Mouse (Mus musculus) G1E (cell line): ENCODE results near the gene Pold3. TPM values are rescaled to one million over a fixed set of nuclear protein-coding genes. Genes with fewer than 3 reads are reported as not detected.

Experiments
- ATAC-seq: 2 replicates; pipeline ENCODE4 v1.8.0; 2016; ENCODE audit warnings: mild to moderate bottlenecking; ENCODE audit not compliant: insufficient number of reproducible peaks, poor library complexity, low FRiP score, severe bottlenecking; ENCODE audit errors: extremely low read depth
- DNase-seq: peaks from one replicate; pipeline ENCODE4 v3.0.0; 2012; ENCODE audit warnings: low spot score
- H3K27me3 ChIP-seq: 2 replicates; pipeline ENCODE4 v1.6.1; 2012; ENCODE audit warnings: mild to moderate bottlenecking, low read length, inconsistent platforms; ENCODE audit not compliant: insufficient read depth
- H3K36me3 ChIP-seq: replicated peaks from 2 replicates; pipeline ENCODE3; 2012; ENCODE audit warnings: mild to moderate bottlenecking, inconsistent platforms
- H3K4me1 ChIP-seq: 2 replicates; pipeline ENCODE4 v1.6.1; 2012; ENCODE audit warnings: low read depth, low read length, inconsistent platforms, mixed read lengths; ENCODE audit not compliant: insufficient read depth
- H3K4me3 ChIP-seq: 2 replicates; pipeline ENCODE4 v1.5.1; 2012; ENCODE audit warnings: low read depth, mild to moderate bottlenecking, inconsistent platforms, low read length, moderate library complexity, mixed read lengths
- H3K9me3 ChIP-seq: replicated peaks from 2 replicates; pipeline ENCODE4 v1.6.1; 2012; ENCODE audit warnings: inconsistent platforms
- CTCF ChIP-seq: IDR thresholded peaks from 2 replicates; pipeline ENCODE4 v1.5.1; 2012; ENCODE audit warnings: low read depth, low read length, inconsistent platforms, mixed read lengths
- GATA1 ChIP-seq: IDR thresholded peaks from 2 replicates; pipeline ENCODE4 v1.6.1; 2012; ENCODE audit warnings: borderline replicate concordance, low read length, inconsistent platforms, mixed read lengths
- GATA2 ChIP-seq: IDR thresholded peaks from 2 replicates; pipeline ENCODE4 v1.6.1; 2012; ENCODE audit warnings: low read depth, low read length, inconsistent platforms, borderline replicate concordance
- POLR2AphosphoS5 ChIP-seq: IDR thresholded peaks from 2 replicates; pipeline ENCODE4 v1.6.1; 2012; ENCODE audit warnings: low read depth, low read length, inconsistent platforms; ENCODE audit not compliant: insufficient replicate concordance
- TAL1 ChIP-seq: conservative IDR thresholded peaks from 2 replicates; pipeline ENCODE4 v1.6.1; 2012; ENCODE audit warnings: low read depth, low read length, inconsistent platforms, mixed read lengths
- polyA plus RNA-seq: library from polyadenylated mRNA; stranded (reverse); fragments of >175 nt; gene quantifications from 2 replicates; pipeline ENCODE4 v1.2.3, GENCODE M21; 2012
- total RNA-seq, 2 experiments: library from RNA; stranded (forward) in 1 of 2; stranded (reverse) in 1 of 2; fragments of 200-1000 nt in 1 of 2; fragments of >200 nt in 1 of 2; fragmentation: Nextera tagmentation in 1 of 2; gene quantifications; 2 replicates each; pipeline ENCODE4 v1.2.3; 2014 to 2017

The Pold3 gene
- total and polyA plus RNA-seq, 3 experiments, result 24.4 to 93.4 (median 90.5) TPM

DNA sequence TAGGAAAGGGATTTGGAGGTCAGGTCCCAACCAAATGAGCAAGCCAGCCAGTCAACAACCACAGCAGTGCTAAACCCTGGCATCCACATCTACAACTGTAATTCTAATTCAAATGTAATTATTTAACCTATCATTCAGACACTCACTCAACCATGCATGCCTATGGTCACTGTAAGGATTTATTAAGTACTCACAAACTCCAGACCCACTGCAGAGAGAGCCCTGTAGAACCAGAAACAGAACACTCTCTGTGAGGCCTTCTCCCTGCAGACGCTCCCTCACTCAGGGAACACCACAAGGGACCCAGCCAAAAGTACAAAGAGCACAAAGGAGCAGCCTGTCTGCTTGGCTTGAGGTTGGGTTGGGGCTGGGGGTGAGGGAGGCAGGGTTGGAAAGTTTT is 11.0 kb upstream of the Pold3 start:
- DNase-seq, result no peak

DNA sequence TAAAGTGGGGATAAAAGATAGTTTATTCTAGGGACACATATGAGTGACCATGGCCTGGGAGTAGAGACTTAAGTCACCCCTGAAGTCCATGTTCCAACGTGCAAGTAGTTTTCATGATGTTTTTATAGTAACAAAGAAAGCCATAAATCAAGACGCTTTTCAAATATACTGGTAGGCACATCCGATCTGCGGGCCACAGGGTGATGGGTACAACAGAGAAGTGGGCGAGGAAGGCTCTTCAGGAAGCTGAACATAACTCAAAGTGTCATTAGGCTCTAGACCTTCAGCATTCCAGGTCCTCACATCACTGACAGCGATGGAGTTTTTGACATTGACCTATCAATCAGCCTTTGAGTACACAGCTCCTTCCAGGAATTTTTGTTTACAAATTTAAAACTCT is 9.2 kb upstream of the Pold3 start:
- no peak overlapping the region for H3K4me3 ChIP-seq
- TF ChIP-seq GATA2, result no peak
- TF ChIP-seq POLR2AphosphoS5, result no peak
- no peak for TF ChIP-seq TAL1

More for the DNA sequence above, 11.0 kb upstream of the Pold3 start:
- no peaks in the 10 kb centered on the region for H3K9me3 ChIP-seq
- no peak for TF ChIP-seq POLR2AphosphoS5
- no peak for TF ChIP-seq CTCF
- TF ChIP-seq GATA1, result no peak
- TF ChIP-seq GATA2, result no peak
- no peak for TF ChIP-seq TAL1
- H3K4me1 ChIP-seq, result no peaks in the 10 kb centered on the region; the same call in 1 of the 2 replicates
- H3K27me3 ChIP-seq, result peaks cover 44% of the 10 kb centered on the region
- no peaks in the 10 kb centered on the region for H3K36me3 ChIP-seq
- H3K4me3 ChIP-seq, result no peak overlapping the region
- no peak for ATAC-seq

DNA sequence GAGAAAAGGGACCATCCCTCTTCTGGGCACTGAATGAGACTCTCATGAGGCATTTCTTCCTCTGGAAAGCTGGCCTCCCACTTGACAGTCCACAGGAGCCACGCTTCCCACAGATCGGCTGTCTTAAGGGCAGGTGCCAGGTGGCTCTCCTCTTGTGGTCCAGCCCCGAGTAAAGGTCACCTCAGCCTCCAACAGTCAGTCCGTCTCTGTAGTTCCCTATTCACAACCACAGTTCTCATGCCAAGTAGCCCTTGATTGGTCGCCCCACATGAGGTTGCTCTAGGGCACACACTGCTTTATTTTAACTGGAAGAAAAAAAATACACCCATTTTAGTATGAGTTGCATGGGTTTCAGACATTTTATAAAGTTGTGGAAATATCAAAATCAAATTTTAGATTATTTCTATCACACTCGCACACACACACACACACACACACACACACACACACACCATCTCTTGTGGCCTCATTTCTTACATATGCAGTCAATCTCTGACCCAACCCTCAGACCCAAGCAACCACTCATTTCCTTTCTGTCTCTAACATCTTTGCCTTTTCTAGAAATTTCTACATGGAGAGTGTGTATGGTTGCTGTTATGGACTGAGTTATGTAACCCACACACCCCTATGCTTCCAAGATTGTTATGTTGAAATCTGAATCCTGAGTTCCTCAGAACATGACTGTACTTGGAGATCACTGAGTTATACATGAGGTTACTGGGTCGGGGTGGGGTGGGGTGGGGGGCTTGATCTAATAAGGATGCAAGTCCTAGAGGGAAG is 7.1 kb upstream of the Pold3 start:
- ATAC-seq (no peak), DNase-seq (no peak)
- H3K4me3 ChIP-seq, result no peak overlapping the region
- TF ChIP-seq TAL1 (no peak), GATA2 (no peak), CTCF (no peak), GATA1 (no peak)
- H3K27me3 ChIP-seq, result peaks cover 27% of the 10 kb centered on the region
- no peaks in the 10 kb centered on the region for H3K36me3 ChIP-seq
- peaks cover 3% of the 10 kb centered on the region for H3K4me1 ChIP-seq
- peaks cover 3% of the 10 kb centered on the region for H3K9me3 ChIP-seq

More for the DNA sequence above, 9.2 kb upstream of the Pold3 start:
- Histone ChIP-seq H3K4me1 (no peaks in the 10 kb centered on the region; the same call in 1 of the 2 replicates), H3K27me3 (peaks cover 33% of the 10 kb centered on the region), H3K36me3 (no peaks in the 10 kb centered on the region), H3K9me3 (peaks cover 3% of the 10 kb centered on the region)
- no peak for DNase-seq
- no peak for ATAC-seq

DNA sequence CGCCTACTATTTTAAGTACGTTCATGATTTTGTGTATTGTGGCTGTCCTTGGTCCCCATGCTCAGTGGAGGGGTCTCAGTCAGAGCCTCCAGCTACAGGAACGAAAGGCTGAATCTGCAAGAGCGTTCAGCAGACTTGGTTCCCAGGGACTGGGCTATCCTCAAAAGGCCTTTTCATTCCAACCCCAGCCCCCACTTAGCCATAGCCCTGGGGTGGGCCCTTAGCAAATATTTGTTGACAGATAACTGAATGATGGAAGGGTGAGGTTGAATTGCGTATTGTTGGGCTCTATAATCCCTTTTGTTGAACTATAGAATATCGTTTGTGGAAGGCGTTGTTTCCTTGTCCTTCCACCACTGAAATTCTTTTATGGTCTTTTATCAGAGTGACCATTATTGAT is 5.1 kb upstream of the Pold3 start:
- no peak for DNase-seq
- Histone ChIP-seq H3K27me3 (peaks cover 23% of the 10 kb centered on the region), H3K36me3 (no peaks in the 10 kb centered on the region), H3K4me1 (peaks cover 14% of the 10 kb centered on the region), H3K4me3 (no peak overlapping the region), H3K9me3 (peaks cover 3% of the 10 kb centered on the region)
- TF ChIP-seq POLR2AphosphoS5 (no peak), TAL1 (no peak), GATA1 (no peak), CTCF (no peak), GATA2 (no peak)
- ATAC-seq, result no peak

DNA sequence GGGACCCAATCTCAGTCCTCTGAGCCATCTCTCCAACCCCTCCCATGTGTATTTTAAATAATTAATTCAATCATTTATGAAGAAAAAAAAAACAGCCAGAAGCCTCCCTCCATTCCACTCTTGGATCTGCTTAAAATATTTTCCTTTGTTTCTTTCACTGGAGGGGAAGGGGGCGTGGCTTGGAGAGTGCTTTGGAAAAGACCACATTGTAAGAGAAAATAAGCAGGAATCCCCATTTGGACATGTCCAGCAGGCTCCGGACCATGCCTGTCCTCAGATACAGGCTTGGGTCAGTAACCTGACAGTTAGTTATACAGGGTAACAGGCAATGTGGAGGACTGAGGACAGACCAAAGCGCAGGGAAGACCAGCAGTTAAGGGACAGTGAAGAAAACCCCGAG is 3.8 kb upstream of the Pold3 start:
- Histone ChIP-seq H3K9me3 (peaks cover 3% of the 10 kb centered on the region), H3K27me3 (peaks cover 16% of the 10 kb centered on the region), H3K36me3 (no peaks in the 10 kb centered on the region), H3K4me1 (peaks cover 18% of the 10 kb centered on the region), H3K4me3 (no peak overlapping the region)
- no peak for DNase-seq
- TF ChIP-seq GATA1, result no peak
- TF ChIP-seq GATA2, result no peak
- TF ChIP-seq POLR2AphosphoS5, result no peak
- no peak for TF ChIP-seq CTCF
- TF ChIP-seq TAL1, result no peak
- no peak for ATAC-seq

DNA sequence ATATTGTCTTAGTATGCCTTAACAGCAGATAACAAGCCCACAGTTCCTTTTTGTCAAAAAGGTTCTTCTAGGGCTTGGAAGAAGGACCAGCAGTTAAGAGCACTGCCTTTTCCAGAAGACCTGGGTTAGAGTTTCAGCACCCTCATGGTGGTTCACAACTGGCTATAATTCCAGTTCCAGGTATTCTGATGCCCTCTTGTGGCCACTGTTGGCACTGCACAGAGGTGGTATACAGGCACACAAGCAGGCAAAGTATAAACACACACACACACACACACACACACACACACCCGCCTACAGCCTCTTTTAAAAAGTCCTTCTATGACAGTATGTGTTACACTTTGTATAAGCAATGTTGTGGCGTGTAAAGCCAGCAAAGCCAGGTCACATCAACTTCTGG is 2.8 kb upstream of the Pold3 start:
- H3K4me1 ChIP-seq, result peaks cover 26% of the 10 kb centered on the region
- ATAC-seq (no peak), DNase-seq (no peak)
- peaks cover 8% of the 10 kb centered on the region for H3K27me3 ChIP-seq
- no peak overlapping the region for H3K4me3 ChIP-seq
- TF ChIP-seq GATA1 (no peak), CTCF (peak; percentile 74)
- peaks cover 3% of the 10 kb centered on the region for H3K9me3 ChIP-seq
- peaks cover 6% of the 10 kb centered on the region for H3K36me3 ChIP-seq

DNA sequence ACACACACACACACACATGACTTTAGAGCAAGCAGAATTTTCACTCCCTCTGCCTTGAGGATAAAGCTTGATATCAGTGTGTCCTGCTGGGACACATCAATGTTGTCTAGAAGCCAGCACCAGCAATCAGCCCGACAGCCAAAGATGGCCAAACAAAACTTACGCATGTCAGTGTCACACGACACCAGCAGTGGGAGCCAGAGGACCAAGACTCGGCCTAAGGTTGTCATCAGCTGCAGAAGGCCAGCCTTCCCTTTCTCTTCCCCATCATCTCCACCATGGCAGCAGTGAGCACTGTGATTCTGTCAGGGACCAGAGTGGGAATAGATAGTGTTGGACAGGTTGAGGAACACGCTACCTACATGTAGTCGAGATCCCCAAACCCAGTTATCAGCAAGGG is 2.1 kb upstream of the Pold3 start:
- H3K4me3 ChIP-seq, result no peak overlapping the region
- H3K36me3 ChIP-seq, result peaks cover 13% of the 10 kb centered on the region
- H3K9me3 ChIP-seq, result peaks cover 3% of the 10 kb centered on the region
- peaks cover 5% of the 10 kb centered on the region for H3K27me3 ChIP-seq
- no peak for ATAC-seq
- TF ChIP-seq POLR2AphosphoS5 (no peak), GATA2 (no peak), CTCF (peak; percentile 22; the same call in 1 of the 2 replicates), TAL1 (no peak), GATA1 (no peak)
- H3K4me1 ChIP-seq, result peaks cover 30% of the 10 kb centered on the region
- DNase-seq, result no peak
